8 mouse cellular contexts compared by ENCODE assay signal in the genomic region with DNA sequence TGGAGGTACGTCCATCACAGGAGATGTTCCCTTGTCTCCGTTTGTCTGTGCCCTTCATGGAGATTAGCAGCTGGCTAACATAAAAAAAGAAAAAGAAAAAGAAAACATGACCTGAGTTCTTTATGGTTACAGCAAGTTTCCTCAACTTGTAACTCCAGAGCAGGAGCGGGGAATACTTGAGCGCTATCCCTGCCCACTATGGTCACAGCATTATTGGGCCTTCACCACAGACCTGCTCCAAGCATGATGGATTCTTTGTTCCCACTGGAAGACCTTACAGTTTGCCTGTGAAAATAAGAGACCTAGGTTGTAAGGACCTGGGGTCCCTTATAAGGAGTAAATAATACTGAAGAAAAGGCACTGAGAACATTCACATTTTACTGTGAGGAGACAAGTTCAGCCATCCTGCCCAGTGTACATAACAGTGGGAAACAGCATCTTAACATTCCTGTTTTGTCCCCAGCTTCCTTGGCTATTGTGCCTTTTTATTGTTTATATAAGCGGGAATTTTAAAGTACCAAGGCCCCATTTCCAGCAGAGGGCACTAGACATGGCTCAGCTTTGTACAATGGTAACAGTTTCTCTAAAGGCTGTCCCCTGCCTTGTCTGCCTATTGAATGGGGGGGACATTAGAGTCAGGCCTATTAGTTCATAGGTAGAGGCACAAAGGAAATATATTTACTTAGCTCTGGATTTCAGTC. TPM values are rescaled to one million over a fixed set of nuclear protein-coding genes. Genes with fewer than 3 reads are reported as not detected.
DNase-seq lines count a peak whose midpoint lies in the region; ATAC-seq lines count a peak whose summit lies in the region.

No protein-coding gene starts in this region.

- H3K4me2 ChIP-seq in embryonic facial prominence, embryonic 11.5 days (ENCODE audit: low read depth, low read length) = no peak overlapping the region
- no peak overlapping the region for H3K4me2 ChIP-seq in intestine, embryonic 15.5 days (replicated peaks)

- no peak overlapping the region for H3K27ac ChIP-seq in embryonic facial prominence, embryonic 11.5 days (replicated peaks; ENCODE audit: low read depth, low read length)
- H3K27ac ChIP-seq in intestine, embryonic 15.5 days = peak overlapping the region; percentile 95; the same call in 1 of the 2 replicates

- H3K4me3 ChIP-seq in embryonic facial prominence, embryonic 11.5 days (ENCODE audit: low read depth, low read length) = no peak overlapping the region
- H3K4me3 ChIP-seq in intestine, embryonic 15.5 days (replicated peaks) = no peak overlapping the region

- H3K27me3 ChIP-seq in embryonic facial prominence, embryonic 11.5 days (ENCODE audit: control insufficient read depth, insufficient read depth, low read length) = no peaks in the 10 kb centered on the region
- no peaks in the 10 kb centered on the region for H3K27me3 ChIP-seq in intestine, embryonic 15.5 days (replicated peaks)

- H3K9ac ChIP-seq in embryonic facial prominence, embryonic 11.5 days (replicated peaks; ENCODE audit: low read length) = no peak overlapping the region
- no peak overlapping the region for H3K9ac ChIP-seq in intestine, embryonic 15.5 days

- WGBS in embryonic facial prominence, embryonic 11.5 days = 79% methylated on average over 5 of the region's 5 CpGs
- whole genome bisulfite sequencing in intestine, embryonic 15.5 days = 64% methylated on average over 5 of the region's 5 CpGs

- ATAC-seq in embryonic facial prominence, embryonic 11.5 days (replicated peaks; ENCODE audit: insufficient number of reproducible peaks, low FRiP score, low TSS enrichment, low read depth) = no peak
- no peak for ATAC-seq in intestine, embryonic 15.5 days

- peak; percentile 67 to 70 for DNase-seq in cerebellum, postnatal 10 days
- DNase-seq in cerebellum, adult 11-12 months = no peak
- DNase-seq in B cell, adult 2 months = peak; percentile 46 to 49
- peak; percentile 79 for DNase-seq in embryonic facial prominence, embryonic 11.5 days (ENCODE audit: low spot score)
- DNase-seq in lung, postnatal 25 days (ENCODE audit: low spot score) = peak; percentile 64
- peak; percentile 35 for DNase-seq in thymus, postnatal 25 days
- DNase-seq in urinary bladder, adult 18-20 months (ENCODE audit: low spot score in 2 of 2) = no peak

- peaks cover 8% of the 10 kb centered on the region for H3K36me3 ChIP-seq in embryonic facial prominence, embryonic 11.5 days (replicated peaks; ENCODE audit: control insufficient read depth, insufficient read depth, low read depth, low read length)
- H3K36me3 ChIP-seq in intestine, embryonic 15.5 days = peaks cover 16% of the 10 kb centered on the region

- no peaks in the 10 kb centered on the region; the same call in 1 of the 2 replicates for H3K4me1 ChIP-seq in embryonic facial prominence, embryonic 11.5 days (ENCODE audit: control insufficient read depth, insufficient read depth, low read length)
- H3K4me1 ChIP-seq in intestine, embryonic 15.5 days (replicated peaks) = peaks cover 19% of the 10 kb centered on the region

- no peaks in the 10 kb centered on the region for H3K9me3 ChIP-seq in embryonic facial prominence, embryonic 11.5 days (replicated peaks; ENCODE audit: control insufficient read depth, low read length)
- no peaks in the 10 kb centered on the region for H3K9me3 ChIP-seq in intestine, embryonic 15.5 days

RNA-seq across cellular contexts. Expression of a gene that starts 4.8 kb away (rescaled TPM):
- 38.1 and 38.2 TPM in 2 replicates for polyA plus RNA-seq in embryonic facial prominence, embryonic 11.5 days (2014; fragmentation: Nextera tagmentation; extraction: Ambion mirVana)
- 32.4 and 32.9 TPM in 2 replicates for polyA plus RNA-seq in intestine, embryonic 15.5 days (2015; fragmentation: Nextera tagmentation; extraction: Ambion mirVana)

RNA-seq across cellular contexts. Expression of a gene that starts 4.8 kb away (rescaled TPM):
- polyA plus RNA-seq in embryonic facial prominence, embryonic 11.5 days (2014; fragmentation: Nextera tagmentation; extraction: Ambion mirVana) = 69.5 and 72.0 TPM in 2 replicates
- polyA plus RNA-seq in intestine, embryonic 15.5 days (2015; fragmentation: Nextera tagmentation; extraction: Ambion mirVana) = 126 and 139 TPM in 2 replicates

RNA-seq across cellular contexts. Expression of a gene that starts 11.1 kb away (rescaled TPM):
- polyA plus RNA-seq in embryonic facial prominence, embryonic 11.5 days (2014; fragmentation: Nextera tagmentation; extraction: Ambion mirVana) = 101 and 108 TPM in 2 replicates
- 47.2 and 47.7 TPM in 2 replicates for polyA plus RNA-seq in intestine, embryonic 15.5 days (2015; fragmentation: Nextera tagmentation; extraction: Ambion mirVana)

RNA-seq across cellular contexts. Expression of a gene that starts 23.8 kb away (rescaled TPM):
- 21.2 and 25.6 TPM in 2 replicates for polyA plus RNA-seq in embryonic facial prominence, embryonic 11.5 days (2014; fragmentation: Nextera tagmentation; extraction: Ambion mirVana)
- 25.5 and 31.9 TPM in 2 replicates for polyA plus RNA-seq in intestine, embryonic 15.5 days (2015; fragmentation: Nextera tagmentation; extraction: Ambion mirVana)

RNA-seq across cellular contexts. Expression of a gene that starts 41.4 kb away (rescaled TPM):
- polyA plus RNA-seq in embryonic facial prominence, embryonic 11.5 days (2014; fragmentation: Nextera tagmentation; extraction: Ambion mirVana) = 38.6 and 47.2 TPM in 2 replicates
- polyA plus RNA-seq in intestine, embryonic 15.5 days (2015; fragmentation: Nextera tagmentation; extraction: Ambion mirVana) = 43.1 and 44.2 TPM in 2 replicates

Comparison
In these comparisons a context has a peak if more than half of its experiments do, and no peak if none do; other contexts are left out.
1. DNase-seq: peak in cerebellum, postnatal 10 days (2 of 2), B cell, adult 2 months (2 of 2), embryonic facial prominence, embryonic 11.5 days (single experiment), lung, postnatal 25 days (single experiment) and thymus, postnatal 25 days (single experiment); none in cerebellum, adult 11-12 months (single experiment) and urinary bladder, adult 18-20 months (0 of 2).